Mouse (Mus musculus): ENCODE results near the gene Mical2.

The Mical2 gene

DNA sequence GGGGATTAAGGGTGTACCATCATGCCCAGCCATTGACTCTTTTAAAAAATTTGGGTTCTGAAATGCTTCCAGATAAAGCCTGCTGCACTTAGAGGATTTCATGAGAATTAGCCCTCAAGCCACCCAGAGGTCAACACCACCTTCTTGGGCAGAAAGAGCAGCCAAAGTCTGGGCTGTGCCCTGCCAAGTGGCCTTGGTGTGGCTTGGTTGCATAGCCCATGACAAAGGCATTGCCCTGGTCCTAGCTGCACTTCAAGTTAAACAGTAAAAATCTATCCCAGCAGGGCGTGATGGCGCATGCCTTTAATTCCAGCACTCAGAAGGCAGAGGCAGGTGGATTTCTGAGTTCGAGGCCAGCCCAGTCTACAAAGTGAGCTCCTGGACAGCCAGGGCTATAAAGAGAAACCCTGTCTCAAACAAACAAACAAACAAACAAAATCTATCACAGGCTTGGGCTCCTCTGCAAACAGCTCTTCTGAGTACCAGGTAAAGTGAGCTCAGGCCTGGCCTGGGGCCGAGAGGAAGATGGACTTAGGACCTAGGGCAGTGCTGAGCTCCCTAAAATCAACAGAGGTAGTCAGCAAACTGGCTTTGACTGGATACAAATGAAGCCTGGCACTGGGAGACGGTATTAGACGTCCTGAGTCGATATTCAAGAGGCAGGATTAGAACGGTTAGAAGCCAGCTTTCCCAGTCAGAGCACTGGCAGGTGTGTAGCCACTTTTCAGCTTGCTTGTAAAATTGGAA is 224.5 kb downstream of the Mical2 start:
- DNase-seq (ENCODE audit: low read depth, low spot score), result no peak

- no peak for DNase-seq (ENCODE audit: low read depth, low spot score)
Observed at GRCm38 (mm10) chr7:112452471-112452870, 226.8 kb downstream of the Mical2 start.

GRCm38 (mm10) chr7:112453805-112454214 is 228.2 kb downstream of the Mical2 start:
- no peak for DNase-seq (ENCODE audit: low read depth, low spot score)

DNA sequence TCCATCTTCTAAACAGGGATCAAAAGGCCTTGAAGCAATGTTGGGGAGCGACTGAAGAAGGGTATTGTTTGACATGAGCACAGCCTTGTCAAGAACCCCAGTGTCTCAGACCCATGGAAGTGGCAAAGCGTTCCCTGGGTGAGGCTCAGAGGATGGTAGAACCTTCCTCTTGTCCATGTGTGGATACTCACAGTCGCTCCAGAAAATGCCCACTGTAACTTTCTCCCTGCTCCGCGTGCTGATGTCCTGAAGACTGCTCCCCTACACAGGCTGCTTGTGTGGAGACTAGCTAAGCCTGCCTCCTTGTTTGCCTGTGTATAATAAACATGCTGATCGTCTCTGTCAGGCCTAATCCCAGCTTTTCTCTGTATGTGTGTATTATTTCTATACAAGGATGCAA is 228.7 kb downstream of the Mical2 start:
- DNase-seq (ENCODE audit: low read depth, low spot score), result no peak

- DNase-seq (ENCODE audit: low read depth, low spot score), result no peak
Observed at GRCm38 (mm10) chr7:112454951-112455350, 229.3 kb downstream of the Mical2 start.

GRCm38 (mm10) chr7:112455566-112456110 is 230.0 kb downstream of the Mical2 start:
- DNase-seq (ENCODE audit: low read depth, low spot score), result no peak

- DNase-seq (ENCODE audit: low read depth, low spot score), result no peak
Observed at GRCm38 (mm10) chr7:112457373-112457772, 231.7 kb downstream of the Mical2 start.

DNA sequence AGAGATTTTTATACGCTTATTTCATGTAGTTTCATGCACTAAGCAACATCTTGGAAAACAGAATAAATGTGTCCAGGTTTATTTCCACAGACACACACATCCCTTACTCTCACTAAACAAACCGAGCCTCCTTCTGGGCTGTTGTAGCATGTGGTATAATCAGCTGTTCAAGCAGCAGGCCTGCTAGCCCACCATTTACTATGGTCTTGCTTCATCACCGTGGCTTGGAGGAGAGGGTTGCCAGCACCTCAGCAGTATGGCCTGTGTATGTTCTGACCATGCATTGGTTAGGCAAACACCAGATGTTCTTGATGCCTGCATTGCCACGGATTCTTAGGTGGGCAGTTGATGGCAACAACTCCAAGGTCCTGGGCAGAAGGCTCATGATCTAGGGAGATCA is 232.3 kb downstream of the Mical2 start:
- DNase-seq (ENCODE audit: low read depth, low spot score), result no peak

GRCm38 (mm10) chr7:112458440-112458839 is 232.8 kb downstream of the Mical2 start:
- DNase-seq (ENCODE audit: low read depth, low spot score), result no peak

Measured in CD4-positive helper T cell, adult 2 months (primary cell).